Mouse (Mus musculus) adrenal gland, adult 2 months (tissue): ENCODE measurements around the gene Enpep. TPM values are rescaled to one million over a fixed set of nuclear protein-coding genes. Genes with fewer than 3 reads are reported as not detected.

Experiments
- DNase-seq: peaks from one replicate; pipeline ENCODE4 v3.0.0; 2021
- polyA plus RNA-seq: library from polyadenylated mRNA; depleted of rRNA; stranded (reverse); fragments of >200 nt; gene quantifications from 2 replicates; pipeline ENCODE4 v1.2.3, GENCODE M21; 2012; rRNA removed
- total RNA-seq, 2 experiments: library from RNA; stranded (reverse); gene quantifications; 2 replicates each; pipeline ENCODE4 v1.2.3; 2021

The Enpep gene
- total and polyA plus RNA-seq, 3 experiments: 1.5 to 18.2 (median 10.6) TPM

GRCm38 (mm10) chr3:129238664-129239258, 93.8 kb downstream of the Enpep start:
- DNase-seq: no peak

GRCm38 (mm10) chr3:129238010-129238409, 94.5 kb downstream of the Enpep start:
- no peak for DNase-seq

GRCm38 (mm10) chr3:129227331-129227730, 105.2 kb downstream of the Enpep start:
- DNase-seq: no peak

GRCm38 (mm10) chr3:129226681-129227080, 105.8 kb downstream of the Enpep start:
- no peak for DNase-seq

- no peak for DNase-seq
These were observed 106.8 kb downstream of the Enpep start for GRCm38 (mm10) chr3:129225577-129226289.

- DNase-seq: no peak
These were observed 107.5 kb downstream of the Enpep start for GRCm38 (mm10) chr3:129224806-129225576.

- no peak for DNase-seq
These were observed 108.3 kb downstream of the Enpep start for GRCm38 (mm10) chr3:129223964-129224805.

GRCm38 (mm10) chr3:129223401-129223800, 109.1 kb downstream of the Enpep start:
- DNase-seq: no peak

- DNase-seq: no peak
These were observed 109.9 kb downstream of the Enpep start for GRCm38 (mm10) chr3:129222448-129223290.

GRCm38 (mm10) chr3:129221380-129222260, 110.9 kb downstream of the Enpep start:
- no peak for DNase-seq

GRCm38 (mm10) chr3:129220681-129221379, 111.7 kb downstream of the Enpep start:
- DNase-seq: no peak

GRCm38 (mm10) chr3:129220086-129220670, 112.3 kb downstream of the Enpep start:
- no peak for DNase-seq

Other genes starting within 250 kb of the Enpep start
- gene Pitx2, start 132.8 kb downstream of the Enpep start, total RNA-seq: under 1 TPM in 1 of 2 experiments, not detected in 1; 0.32 TPM
- gene Pitx2, start 132.8 kb downstream of the Enpep start, polyA plus RNA-seq: 0.22 and 0.27 TPM in 2 replicates
- 10 to 100 TPM; 59.0 to 96.0 TPM for gene Elovl6, start 199.6 kb upstream of the Enpep start, total RNA-seq
- gene Elovl6, start 199.6 kb upstream of the Enpep start, polyA plus RNA-seq: 111 and 121 TPM in 2 replicates